Mouse (Mus musculus) c-Kit-positive CD71-positive TER-119-positive erythroid progenitor cells, embryonic 14.5 days (primary cell): Measurements from ENCODE around the gene Dpf3.

Experiments
- DNase-seq: peaks from one replicate; pipeline ENCODE4 v3.0.0-alpha.2; 2013; ENCODE audit warnings: low spot score

Gene Dpf3

DNA sequence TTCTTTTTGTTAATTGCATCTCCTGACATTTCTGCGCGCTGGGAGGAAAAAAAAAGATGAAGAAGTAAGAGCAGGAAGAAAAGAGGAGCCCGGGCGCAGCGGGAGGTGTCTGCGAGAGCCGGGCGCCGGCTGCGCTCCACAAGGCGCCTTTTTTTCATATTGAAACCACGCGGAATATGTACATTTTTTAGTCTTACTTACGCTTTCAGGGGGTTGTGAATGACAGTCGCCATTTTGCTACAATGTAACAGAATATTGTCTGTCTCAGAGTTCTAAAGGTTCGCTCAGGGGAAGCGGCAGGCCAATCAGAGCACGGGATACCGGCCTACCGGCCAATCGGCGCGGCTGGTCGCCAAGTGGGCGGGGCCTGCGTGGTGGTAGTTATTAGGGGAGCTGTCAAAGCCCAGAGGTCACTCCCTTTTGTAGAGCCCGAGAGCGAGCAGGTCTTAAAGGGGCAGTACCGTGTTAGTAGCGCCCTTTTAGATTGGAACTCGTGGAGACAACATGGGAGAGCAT lies at the start of gene Dpf3:
Gene Dpf3 (minus strand): TSS at position 241 of the 516 bp plus-strand sequence.
- DNase-seq, result peak; percentile 95

- DNase-seq, result no peak
Measured at GRCm38 (mm10) chr12:83536039-83536438, 48.5 kb upstream of the Dpf3 start.

DNA sequence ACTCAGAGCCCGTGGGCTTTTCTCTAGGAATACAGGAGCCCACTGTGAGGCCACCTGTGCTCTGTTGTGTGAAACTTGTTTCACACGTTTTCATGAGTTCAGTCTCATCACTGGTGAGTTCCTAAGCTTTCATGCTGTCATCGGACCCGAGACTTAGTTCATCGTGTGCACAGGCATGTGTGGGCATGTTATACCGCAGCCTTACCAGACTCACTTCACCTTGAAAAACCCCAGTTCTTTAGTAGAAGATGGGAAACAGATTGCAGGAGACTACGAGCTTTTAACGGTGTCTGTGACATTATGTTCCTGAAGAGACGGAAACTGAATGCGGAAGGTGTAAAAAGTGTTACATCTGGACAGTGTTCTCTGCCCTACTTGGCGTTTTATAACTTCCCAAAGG lies 47.9 kb upstream of the Dpf3 start:
- no peak for DNase-seq

- no peak for DNase-seq
Measured at GRCm38 (mm10) chr12:83534190-83534589, 46.7 kb upstream of the Dpf3 start.

DNA sequence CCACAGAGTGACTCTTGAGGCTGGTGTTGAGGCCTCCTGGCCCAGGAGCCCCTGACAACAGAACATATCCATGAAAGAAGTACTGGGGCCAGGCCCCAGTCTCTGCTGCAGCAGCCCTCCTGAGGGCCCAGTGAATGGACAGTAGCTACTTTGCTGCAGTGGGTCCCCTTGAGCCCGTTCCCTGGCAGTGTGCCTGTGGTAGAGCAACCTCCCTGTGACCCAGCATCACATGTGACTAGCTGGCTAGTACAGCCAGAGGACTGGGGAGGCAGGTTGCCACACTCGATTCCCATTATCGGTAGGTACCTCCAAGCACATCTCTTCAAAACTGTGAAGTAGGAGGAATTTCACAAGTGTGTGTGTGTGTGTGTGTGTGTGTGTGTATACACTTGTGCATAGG lies 45.5 kb upstream of the Dpf3 start:
- no peak for DNase-seq

- no peak for DNase-seq
Measured at GRCm38 (mm10) chr12:83531992-83532391, 44.5 kb upstream of the Dpf3 start.

- no peak for DNase-seq
Measured at GRCm38 (mm10) chr12:83528665-83529064, 41.1 kb upstream of the Dpf3 start.

GRCm38 (mm10) chr12:83527816-83528215 lies 40.3 kb upstream of the Dpf3 start:
- DNase-seq, result no peak

DNA sequence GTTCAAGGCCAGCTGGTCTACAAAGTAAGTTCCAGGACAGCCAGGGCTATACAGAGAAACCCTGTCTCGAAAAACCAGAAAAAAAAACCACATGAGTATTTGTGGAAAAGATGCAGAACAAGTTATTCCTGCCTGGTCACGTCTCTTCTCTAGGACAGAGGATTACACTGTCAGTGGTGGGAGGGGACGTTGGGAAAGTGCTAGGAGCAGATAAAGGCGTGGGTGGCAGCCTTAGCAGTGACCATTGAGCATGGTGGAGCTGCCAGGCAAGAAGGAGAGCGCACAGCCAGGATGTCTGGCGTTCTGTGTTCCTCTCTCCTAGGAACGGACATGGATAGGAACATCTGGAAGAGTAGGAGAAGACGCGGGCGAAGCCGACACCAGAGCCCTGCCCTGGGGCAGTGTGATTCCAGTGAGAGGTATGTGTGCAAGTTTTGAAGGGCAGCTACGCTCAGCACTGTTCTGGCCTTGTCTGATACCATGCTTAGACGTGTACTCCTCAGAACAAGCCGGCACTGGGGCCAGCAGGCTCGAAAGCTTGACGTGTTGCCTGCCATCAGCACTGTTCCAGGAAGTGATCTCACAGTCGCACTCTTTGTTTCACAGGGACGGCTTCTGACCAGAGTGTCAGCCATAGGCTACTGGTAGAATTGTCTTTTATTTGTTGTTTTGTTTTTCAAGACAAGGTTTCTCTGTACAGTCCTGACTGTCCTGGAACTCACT lies 38.5 kb upstream of the Dpf3 start:
- DNase-seq, result no peak

DNA sequence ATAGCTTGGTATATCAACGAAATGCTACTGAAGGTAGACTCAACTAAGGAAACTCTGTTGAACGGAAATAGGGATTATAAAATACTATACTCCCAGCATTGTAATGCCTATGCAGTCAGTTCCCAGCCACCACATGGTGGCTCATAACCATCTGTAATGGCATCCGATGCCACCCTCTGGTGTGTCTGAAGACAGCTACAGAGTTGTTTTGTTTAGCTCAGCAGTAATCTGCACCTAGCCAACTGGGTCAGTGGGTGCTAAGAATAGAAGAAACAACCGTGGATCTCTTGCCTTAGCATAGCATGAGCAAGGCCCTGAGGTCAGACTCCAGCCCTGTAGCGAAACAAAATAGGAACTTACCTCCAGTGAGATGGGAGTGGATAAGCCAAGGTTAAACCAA lies 36.8 kb upstream of the Dpf3 start:
- no peak for DNase-seq

DNA sequence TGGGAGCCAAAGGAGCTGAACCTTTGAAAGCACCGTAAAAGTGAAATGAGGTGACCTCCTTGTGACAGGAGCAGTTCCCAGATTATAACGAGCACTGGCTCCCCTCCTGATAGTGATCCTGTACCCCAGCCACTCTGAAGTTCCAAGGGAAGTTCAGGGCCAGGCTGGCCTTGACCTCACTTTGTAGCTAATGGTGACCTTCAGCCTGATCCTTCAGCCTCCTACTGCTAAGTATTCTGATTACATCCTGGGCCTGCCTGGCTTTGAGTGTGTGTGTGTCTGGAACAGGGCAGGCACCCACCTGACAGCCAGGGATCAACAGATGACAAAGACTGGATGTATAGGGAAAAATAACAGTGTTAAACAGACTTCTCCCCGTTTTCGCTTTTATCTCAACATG lies 36.4 kb upstream of the Dpf3 start:
- no peak for DNase-seq

DNA sequence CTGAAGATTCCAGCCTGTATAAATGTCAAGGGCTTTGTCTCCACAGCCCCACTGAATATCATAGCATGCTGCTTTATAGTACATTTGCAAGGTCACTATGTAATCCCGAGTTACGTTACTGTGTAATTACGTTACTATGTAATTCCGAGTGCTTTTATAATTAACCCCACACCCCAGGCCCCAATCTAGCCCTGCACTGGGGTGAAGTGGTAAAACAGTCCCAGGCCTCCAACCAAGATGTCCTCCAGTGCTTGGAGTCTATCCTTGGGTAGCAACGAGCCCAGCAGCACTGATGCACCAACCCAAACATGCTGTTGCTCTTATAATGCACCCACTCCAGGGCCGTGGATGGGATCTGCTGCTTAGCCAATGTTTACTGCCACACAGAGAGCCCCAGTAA lies 35.5 kb upstream of the Dpf3 start:
- no peak for DNase-seq

DNA sequence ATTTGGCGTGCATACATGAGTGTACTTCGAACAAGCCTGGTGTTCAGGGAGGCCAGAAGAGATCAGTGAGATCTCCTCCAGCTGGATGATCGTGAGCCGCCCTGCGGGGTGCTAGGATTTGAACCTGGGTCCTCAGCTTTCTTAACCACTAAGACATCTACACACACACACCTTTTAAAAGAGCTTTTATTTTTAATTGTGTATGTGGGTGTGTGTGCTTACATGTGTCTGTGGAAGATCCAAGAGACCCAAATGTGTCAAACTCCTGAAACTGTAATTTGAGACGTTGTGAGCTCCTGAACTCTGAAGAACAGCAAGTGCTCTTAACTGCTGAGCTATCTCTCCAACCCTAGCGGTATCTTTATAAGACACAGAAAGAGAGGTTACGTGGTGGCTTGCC lies 33.6 kb upstream of the Dpf3 start:
- DNase-seq, result no peak

DNA sequence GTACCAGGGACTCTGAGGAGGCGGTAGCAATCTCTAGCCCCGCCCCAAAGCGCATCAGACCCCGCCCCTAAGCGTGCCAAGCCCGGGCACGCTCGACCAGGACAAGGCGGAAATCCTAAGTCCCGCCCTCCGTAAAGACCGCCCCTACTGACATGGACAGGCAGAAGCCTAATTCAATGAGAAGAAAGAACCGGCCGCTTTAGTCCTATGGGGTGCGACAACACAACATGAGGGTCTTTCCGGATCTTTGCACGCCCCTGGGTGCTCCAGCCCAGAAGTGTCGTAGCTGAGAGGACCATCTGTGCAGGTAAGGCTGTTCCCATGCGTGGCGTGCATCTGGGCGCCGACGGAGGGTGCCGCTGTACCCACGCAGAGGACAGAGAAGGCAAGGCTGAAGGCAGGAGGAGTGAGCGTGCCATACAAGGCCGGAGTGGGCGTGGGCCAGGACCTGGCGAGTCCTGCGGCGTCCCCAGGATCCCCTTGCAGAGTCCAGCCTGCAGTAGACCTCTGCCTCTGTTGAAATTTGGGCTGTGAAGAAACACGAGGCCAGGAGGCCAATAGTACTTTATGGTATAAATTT lies 32.9 kb upstream of the Dpf3 start, which contains the start of gene Dcaf4:
Gene Dcaf4 (plus strand): TSS at position 156 of the 580 bp plus-strand sequence.
- peak; percentile 97 for DNase-seq

- no peak for DNase-seq
Measured at GRCm38 (mm10) chr12:83517580-83517979, 30.1 kb upstream of the Dpf3 start.

DNA sequence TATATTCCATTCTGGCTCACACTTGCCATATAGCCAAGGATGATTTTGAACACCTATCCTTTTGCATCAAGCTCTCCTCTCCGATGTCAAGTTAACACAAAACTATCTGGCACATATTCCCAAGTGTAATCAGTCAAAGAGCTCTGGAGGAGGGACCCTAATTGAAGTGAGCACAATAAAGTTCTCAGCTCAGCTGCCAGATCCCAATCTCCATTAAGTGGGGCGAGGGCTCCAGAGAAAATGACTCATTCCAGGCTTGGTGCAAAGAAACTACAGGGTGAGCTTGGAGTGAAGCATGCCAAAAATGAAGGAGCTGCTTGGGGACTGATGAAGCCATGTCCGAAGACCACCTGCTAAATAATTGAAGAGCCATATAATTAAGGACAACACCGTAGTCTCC lies 26.7 kb upstream of the Dpf3 start:
- no peak for DNase-seq

DNA sequence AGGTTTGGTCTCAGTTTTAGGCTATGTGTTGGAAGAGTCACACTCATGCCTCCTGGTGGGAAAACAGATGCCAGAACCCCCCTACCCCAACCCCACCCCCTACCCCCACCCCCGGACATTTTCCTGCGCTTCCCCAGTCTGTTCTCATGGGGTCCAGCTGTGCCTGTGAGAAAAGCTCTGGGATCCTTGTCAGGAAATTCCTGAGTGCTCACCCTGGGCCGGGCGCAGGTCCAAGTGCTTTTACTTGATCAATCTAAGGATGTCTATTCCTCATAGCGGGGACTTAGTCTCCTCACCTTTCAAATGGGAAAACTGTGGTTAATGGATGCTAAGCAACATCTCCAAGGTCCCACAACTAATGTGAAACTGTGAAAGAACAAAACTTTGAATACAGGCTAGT lies 25.7 kb upstream of the Dpf3 start:
- DNase-seq, result no peak

DNA sequence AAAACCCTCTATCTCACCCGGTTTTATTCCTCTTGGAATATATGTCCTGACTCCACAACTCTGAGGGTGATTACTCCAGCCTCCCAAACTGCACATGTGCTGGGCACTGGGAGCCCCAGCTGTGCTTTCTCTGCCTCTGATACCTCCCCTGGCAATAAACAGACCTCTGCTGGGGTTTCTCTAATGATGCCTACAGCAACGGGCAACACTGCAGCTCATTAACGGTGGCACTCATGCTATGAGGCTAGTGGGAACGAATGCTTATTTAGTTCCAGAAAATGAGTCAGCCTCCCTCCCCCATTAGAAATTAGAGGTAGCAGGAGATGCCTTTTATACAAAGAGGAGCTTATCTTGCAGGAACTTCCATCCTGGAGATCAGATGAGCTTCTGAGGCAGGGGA lies 25.3 kb upstream of the Dpf3 start:
- no peak for DNase-seq

GRCm38 (mm10) chr12:83510586-83510985 lies 23.1 kb upstream of the Dpf3 start:
- no peak for DNase-seq

GRCm38 (mm10) chr12:83506543-83506942 lies 19.0 kb upstream of the Dpf3 start:
- DNase-seq, result no peak

- DNase-seq, result peak; percentile 77
Measured at GRCm38 (mm10) chr12:83502190-83502589, 14.7 kb upstream of the Dpf3 start.

DNA sequence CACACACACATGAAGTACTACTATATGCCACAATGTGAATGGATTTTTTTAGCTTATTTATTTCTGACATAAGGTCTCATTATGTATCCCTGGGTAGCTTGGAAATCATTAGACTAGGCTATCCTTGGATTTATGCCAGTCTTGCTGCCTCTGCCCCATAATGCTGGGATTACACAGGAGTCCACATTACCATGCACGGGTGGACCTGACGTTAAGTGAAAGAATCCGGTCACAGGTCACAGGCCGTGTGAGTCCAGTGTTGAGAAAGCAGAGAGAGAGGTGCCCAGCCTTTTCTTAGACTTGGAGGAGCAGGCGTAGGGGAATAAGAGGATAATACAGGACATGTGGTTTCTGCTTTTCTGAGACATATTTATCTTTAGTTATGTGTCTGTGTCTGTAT lies 11.7 kb upstream of the Dpf3 start:
- no peak for DNase-seq

DNA sequence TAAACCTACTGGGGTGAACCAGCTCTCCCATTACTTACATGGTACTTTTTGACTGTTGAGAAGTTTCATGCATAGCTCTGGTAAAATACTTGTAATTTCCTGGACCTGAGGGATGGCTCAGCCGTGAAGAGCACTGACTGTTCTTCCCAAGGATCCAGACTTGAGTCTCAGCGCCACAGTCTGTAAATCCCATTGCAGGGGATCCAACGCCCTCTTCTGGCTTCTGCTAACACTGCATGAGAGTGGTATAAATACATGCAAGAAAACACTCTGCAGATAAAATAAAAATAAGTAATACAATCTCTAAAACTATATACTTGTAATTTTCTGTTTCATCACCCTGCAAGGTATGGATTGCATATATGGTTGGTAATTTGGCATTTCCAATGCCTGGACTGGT lies 10.4 kb upstream of the Dpf3 start:
- DNase-seq, result no peak

DNA sequence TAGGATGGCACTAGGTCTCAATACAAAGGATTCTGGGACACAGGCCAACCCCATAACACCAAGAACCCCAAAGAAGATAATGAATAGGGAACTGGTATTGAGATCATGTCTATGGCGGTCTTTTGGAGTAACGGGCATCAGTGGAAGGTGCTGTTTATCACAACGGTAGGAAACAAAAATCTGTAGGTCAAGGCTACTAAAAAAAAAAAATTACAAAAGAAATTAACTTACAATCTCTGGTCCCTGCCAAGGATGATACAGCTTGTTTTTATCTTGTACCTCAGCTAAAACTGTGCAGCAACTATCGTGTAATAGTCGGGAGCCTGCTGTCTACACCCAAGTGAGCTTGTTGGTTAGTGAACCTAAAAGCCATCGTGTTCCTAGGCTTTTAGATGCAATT lies 9.2 kb upstream of the Dpf3 start:
- DNase-seq, result no peak
